Mouse (Mus musculus): ENCODE measurements around the gene Hmgn3. TPM values are rescaled to one million over a fixed set of nuclear protein-coding genes. Genes with fewer than 3 reads are reported as not detected.

Gene Hmgn3
- total RNA-seq, 4 experiments from 2014 or later = 72.0 to 85.4 (median 84.1) TPM

GRCm38 (mm10) chr9:83100786-83101185, 45.7 kb downstream of the Hmgn3 start:
- DNase-seq (ENCODE audit: low spot score in 2 of 2) = no peak

- no peak for DNase-seq (ENCODE audit: low spot score in 2 of 2)
Measured at GRCm38 (mm10) chr9:83098652-83099307, 47.7 kb downstream of the Hmgn3 start.

- DNase-seq (ENCODE audit: low spot score in 2 of 2) = no peak
Measured at GRCm38 (mm10) chr9:83097816-83098215, 48.7 kb downstream of the Hmgn3 start.

- no peak for DNase-seq (ENCODE audit: low spot score in 2 of 2)
Measured at GRCm38 (mm10) chr9:83094649-83095336, 51.7 kb downstream of the Hmgn3 start.

- DNase-seq (ENCODE audit: low spot score in 2 of 2) = no peak
Measured at GRCm38 (mm10) chr9:83083790-83084469, 62.6 kb downstream of the Hmgn3 start.

- DNase-seq (ENCODE audit: low spot score in 2 of 2) = no peak
Measured at GRCm38 (mm10) chr9:83083091-83083490, 63.4 kb downstream of the Hmgn3 start.

GRCm38 (mm10) chr9:83082296-83082695, 64.2 kb downstream of the Hmgn3 start:
- no peak for DNase-seq (ENCODE audit: low spot score in 2 of 2)

GRCm38 (mm10) chr9:83079724-83080123, 66.8 kb downstream of the Hmgn3 start:
- no peak for DNase-seq (ENCODE audit: low spot score in 2 of 2)

- no peak for DNase-seq (ENCODE audit: low spot score in 2 of 2)
Measured at GRCm38 (mm10) chr9:83068246-83068645, 78.2 kb downstream of the Hmgn3 start.

GRCm38 (mm10) chr9:83061289-83061688, 85.2 kb downstream of the Hmgn3 start:
- no peak for DNase-seq (ENCODE audit: low spot score in 2 of 2)

Other genes starting within 250 kb of the Hmgn3 start
- gene Phip, start 171.2 kb downstream of the Hmgn3 start, total RNA-seq (2022) = 10 to 100 TPM; 63.4 to 86.8 (median 73.1) TPM